Comparison of ENCODE assay signal across 11 mouse cellular contexts in genomic region chr13:93989208-93989607, GRCm38 (mm10).
A peak's percentile ranks its signal among the peaks of the same experiment; 100 is the strongest.
DNase-seq lines count a peak whose midpoint lies in the region; ATAC-seq and TF ChIP-seq lines count a peak whose summit lies in the region.
"Had no signal": no experiment of that assay in that cellular context is flagged by ENCODE, and none has a peak within 500 bp of the region (broad histone marks: within the 10 kb centered on the region; RNA-seq: fewer than 3 reads in every experiment).

No protein-coding gene starts in this region.

- TF ChIP-seq EP300 in heart, postnatal 0 days (IDR thresholded peaks at IDR 0.05; ENCODE audit: low read depth) = 0 out of 2 replicates have a peak, but pooled peaks have one; percentile 35

- peak overlapping the region; percentile 27; the same call in 1 of the 2 replicates for H3K27ac ChIP-seq in kidney, adult 2 months (ENCODE audit: insufficient read depth, low read depth, low read length)
- peak overlapping the region; percentile 69 for H3K27ac ChIP-seq in heart, postnatal 0 days (ENCODE audit: low read depth)

- no peak for TF ChIP-seq POLR2A in kidney, adult 2 months (IDR thresholded peaks at IDR 0.05; ENCODE audit: low read depth, low read length)

- H3K9ac ChIP-seq in heart, postnatal 0 days (replicated peaks; ENCODE audit: low read depth, low read length) = no peak overlapping the region

- WGBS in kidney, adult 2 months = 74% methylated on average over 4 of the region's 4 CpGs
- WGBS in heart, postnatal 0 days = 15% methylated on average over 3 of the region's 4 CpGs

- H3K4me2 ChIP-seq in heart, postnatal 0 days (ENCODE audit: low read depth, low read length) = no peak overlapping the region

- peak; percentile 51 for DNase-seq in kidney, adult 2 months
- DNase-seq in kidney, postnatal 10 days = no peak
- DNase-seq in CD4-positive, CD25-positive, alpha-beta regulatory T cell, adult 2 months (ENCODE audit: low read depth, low spot score) = peak; percentile 14
- peak; percentile 71 for DNase-seq in heart, postnatal 0 days (ENCODE audit: low spot score)
- no peak for DNase-seq in frontal cortex, postnatal 36 days (ENCODE audit: low spot score in 2 of 2)
- DNase-seq in cerebellum, postnatal 10 days = no peak
- DNase-seq in testis, postnatal 10 days (ENCODE audit: low spot score) = no peak
- DNase-seq: cerebellum, postnatal 14 days; lung, postnatal 4 days had no signal

- TF ChIP-seq CTCF in kidney, adult 2 months (conservative IDR thresholded peaks at IDR 0.05; ENCODE audit: insufficient read depth, insufficient read length, low read depth, low read length) = no peak
- TF ChIP-seq CTCF in heart, postnatal 0 days (IDR thresholded peaks at IDR 0.05; ENCODE audit: low read depth) = no peak

- H3K27me3 ChIP-seq in kidney, adult 2 months (replicated peaks; ENCODE audit: control insufficient read depth, insufficient read depth, low read length) = no peaks in the 10 kb centered on the region
- H3K27me3 ChIP-seq in heart, postnatal 0 days (ENCODE audit: control insufficient read depth, insufficient read depth, low read length) = no peaks in the 10 kb centered on the region

- peak; percentile 27 for ATAC-seq in common myeloid progenitor, adult 5-6 weeks (replicated peaks; ENCODE audit: low read depth, poor library complexity, severe bottlenecking)
- ATAC-seq in heart, postnatal 0 days (ENCODE audit: insufficient read depth, low read depth) = 0 out of 2 replicates have a peak, but pooled peaks have one; percentile 47

- H3K9me3 ChIP-seq in heart, postnatal 0 days (replicated peaks; ENCODE audit: control insufficient read depth, low read length) = no peaks in the 10 kb centered on the region

- no peaks in the 10 kb centered on the region for H3K4me1 ChIP-seq in kidney, adult 2 months (ENCODE audit: control insufficient read depth, insufficient read depth, low read length)
- H3K4me1 ChIP-seq in heart, postnatal 0 days (ENCODE audit: control insufficient read depth, insufficient read depth) = peaks cover 27% of the 10 kb centered on the region

- no peaks in the 10 kb centered on the region for H3K36me3 ChIP-seq in kidney, adult 2 months (ENCODE audit: control insufficient read depth, insufficient read depth, low read length)
- H3K36me3 ChIP-seq in heart, postnatal 0 days (replicated peaks; ENCODE audit: control insufficient read depth, insufficient read depth, low read length) = no peaks in the 10 kb centered on the region

- H3K4me3 ChIP-seq in kidney, adult 2 months (ENCODE audit: insufficient read depth, low read depth, low read length) = no peak overlapping the region
- no peak overlapping the region for H3K4me3 ChIP-seq in heart, postnatal 0 days (ENCODE audit: low read depth, low read length)
- H3K4me3 ChIP-seq: myocyte had no signal

Comparison
In these comparisons a context has a peak if more than half of its experiments do, and no peak if none do; other contexts are left out.
1. DNase-seq: peak in kidney, adult 2 months (single experiment), CD4-positive, CD25-positive, alpha-beta regulatory T cell, adult 2 months (single experiment) and heart, postnatal 0 days (single experiment); none in kidney, postnatal 10 days (single experiment), frontal cortex, postnatal 36 days (0 of 2), cerebellum, postnatal 10 days (0 of 2) and testis, postnatal 10 days (single experiment).